Mouse (Mus musculus): ENCODE measurements around the gene Cuedc1.
"Not testable (repeated sequence)": the region's sequence is repeated elsewhere in the genome, so short reads cannot be mapped to it uniquely, and the experiment has no call there.

The Cuedc1 gene

GRCm38 (mm10) chr11:88172601-88173325, 74.9 kb downstream of the Cuedc1 start:
- no peak for DNase-seq

DNA sequence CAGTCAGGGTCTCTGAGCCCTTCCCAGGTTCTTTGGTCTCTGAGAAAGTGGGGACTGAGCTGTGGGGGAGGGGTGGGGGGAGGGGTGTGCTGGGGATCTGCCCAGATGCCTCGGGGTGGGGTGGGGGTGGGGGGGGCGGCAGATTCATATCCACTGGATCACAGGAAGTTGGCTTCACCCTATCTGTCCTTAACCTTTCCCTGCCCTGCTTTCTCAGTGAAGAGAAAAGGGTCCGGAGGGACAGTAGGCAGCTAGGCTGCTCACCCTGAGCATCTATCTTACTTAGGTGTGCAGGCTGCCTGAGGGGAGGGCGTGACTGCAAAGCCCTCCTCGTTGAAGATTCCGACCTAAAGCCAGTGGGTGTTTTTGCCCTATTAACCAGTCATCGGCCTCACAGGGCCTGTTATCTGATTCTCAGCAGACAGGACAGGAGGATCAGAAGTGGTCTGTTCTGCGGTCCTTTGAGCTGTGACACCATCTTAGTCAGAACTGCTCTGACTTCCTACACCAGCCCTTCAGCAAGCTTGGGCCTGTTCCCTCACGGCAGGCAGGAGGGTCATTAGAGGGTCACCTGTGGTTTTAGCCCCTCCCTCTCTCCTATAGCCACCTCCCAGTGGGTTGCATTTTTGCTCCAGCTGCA, 75.6 kb downstream of the Cuedc1 start:
- no peak for DNase-seq

- no peak for DNase-seq
Measured at GRCm38 (mm10) chr11:88180467-88180958, 82.7 kb downstream of the Cuedc1 start.

GRCm38 (mm10) chr11:88180959-88181619, 83.2 kb downstream of the Cuedc1 start:
- DNase-seq, result no peak

- DNase-seq, result no peak
Measured at GRCm38 (mm10) chr11:88184632-88185180, 86.8 kb downstream of the Cuedc1 start.

DNA sequence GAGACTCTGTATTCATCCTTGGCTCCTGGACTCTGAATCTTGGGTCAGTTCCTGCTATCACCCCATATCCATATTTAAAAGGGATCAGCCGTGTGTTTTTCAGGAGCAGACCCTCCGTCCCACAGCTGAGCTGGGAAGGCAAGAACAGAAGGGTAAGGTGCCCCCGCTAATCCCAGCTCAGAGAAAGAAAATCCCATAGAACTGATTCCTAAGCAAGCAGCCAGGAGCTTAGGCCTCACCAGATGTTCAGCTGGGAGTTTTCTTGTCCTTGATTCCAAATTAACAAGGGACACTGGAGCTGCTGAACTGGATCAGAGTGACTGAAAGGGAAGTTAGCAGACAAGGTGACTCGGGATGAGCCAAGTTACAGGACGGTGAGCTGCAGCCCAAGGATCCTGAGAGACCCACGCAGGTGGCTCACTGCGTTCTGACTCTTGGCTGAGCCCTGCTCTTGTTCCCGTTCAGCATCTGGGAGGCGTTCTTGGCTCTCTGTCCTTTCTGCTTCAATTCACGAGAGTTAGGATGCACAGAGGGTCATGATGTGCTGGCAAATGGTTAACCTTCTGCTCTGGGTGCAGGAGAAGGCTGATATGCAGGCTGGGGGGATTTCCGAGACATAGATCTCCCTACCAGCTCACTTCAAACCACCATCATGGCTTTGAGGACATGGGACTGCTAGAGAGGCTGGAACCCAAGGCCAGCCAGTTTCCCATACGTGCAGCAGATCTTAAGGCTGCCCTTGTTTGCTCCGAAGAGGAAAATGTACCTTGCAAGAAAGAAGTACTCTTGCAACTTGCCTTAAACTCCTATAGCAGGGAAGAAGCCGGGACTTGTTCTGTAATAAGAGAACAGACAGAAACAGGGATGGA, 88.5 kb downstream of the Cuedc1 start:
- no peak for DNase-seq

- DNase-seq, result no peak
Measured at GRCm38 (mm10) chr11:88186947-88187243, 89.0 kb downstream of the Cuedc1 start.

DNA sequence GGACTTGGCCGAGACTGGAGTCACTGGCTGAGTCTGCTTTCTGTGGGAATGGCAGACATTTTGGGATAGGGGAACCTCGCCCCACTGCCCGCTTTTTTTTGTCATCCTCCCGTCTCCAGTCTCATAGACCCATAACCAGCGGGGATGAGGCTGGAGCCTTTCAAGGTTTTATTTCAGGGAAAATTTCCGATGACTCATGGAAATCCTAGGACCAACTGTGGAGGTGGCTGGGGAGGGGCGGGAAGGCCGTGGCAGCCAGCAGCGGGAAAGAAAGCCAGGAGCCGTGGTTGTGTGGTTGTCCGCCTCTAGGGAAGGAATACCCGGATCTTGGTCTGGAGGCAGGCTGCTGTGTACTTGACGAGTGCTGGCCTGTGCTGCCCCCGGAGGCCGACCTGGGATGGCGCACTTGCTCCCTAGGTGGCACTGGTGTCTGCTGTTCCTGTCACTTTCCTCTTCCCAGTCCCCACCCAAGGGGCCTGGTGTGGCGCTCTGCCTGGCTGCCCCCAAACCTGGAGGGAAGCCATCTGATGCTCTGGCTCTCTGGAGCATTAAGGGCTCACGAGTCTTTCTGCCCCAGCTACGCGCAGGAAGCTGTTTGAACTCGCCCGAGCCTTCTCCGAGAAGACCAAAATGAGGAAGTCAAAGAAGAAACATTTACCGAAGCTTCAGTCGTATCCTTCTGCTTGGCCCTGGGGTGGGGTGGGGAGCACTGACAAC, 89.7 kb downstream of the Cuedc1 start:
- peak; percentile 83 for DNase-seq

DNA sequence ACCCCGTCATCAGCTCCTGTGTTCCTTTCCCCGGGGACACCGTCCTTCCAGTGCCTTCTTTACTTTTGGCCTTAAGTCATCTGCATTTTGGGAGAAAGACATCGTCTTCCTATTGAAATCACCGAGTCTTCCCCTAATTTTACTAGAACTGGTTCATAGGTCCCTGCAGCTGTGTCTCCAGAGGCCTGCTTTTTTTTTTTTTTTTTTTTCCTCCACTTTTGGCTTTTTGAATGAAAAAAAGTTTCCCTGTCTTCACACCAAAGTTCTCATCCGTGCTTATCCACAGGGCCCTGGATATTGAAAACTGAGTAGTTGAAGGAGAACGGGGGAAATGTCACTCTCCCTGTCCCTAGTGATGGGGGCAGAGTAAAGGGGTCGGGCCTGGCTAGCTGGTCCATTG, 90.4 kb downstream of the Cuedc1 start:
- no peak for DNase-seq

DNA sequence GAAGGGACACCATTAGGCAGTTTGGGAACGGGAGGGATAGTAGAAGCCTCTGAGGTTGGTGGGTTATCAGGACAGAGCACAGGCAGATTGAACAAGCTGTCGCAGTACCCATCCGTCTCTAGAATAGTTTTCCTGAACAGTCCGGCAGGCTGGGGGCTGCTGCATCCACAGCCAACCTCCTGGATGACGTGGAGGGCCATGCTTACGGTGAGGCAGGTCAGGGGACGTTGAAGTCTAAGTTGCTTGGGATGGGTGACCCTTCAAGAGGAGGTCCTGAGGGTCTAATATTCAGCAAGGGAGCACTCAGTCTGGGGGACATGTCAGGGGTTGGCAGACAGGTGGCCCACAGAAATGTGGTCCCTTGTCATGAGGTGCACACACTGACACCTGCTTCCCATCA, 90.8 kb downstream of the Cuedc1 start:
- no peak for DNase-seq

GRCm38 (mm10) chr11:88192595-88192994, 94.7 kb downstream of the Cuedc1 start:
- peak; percentile 70 for DNase-seq

- DNase-seq, result peak; percentile 28
Measured at GRCm38 (mm10) chr11:88193098-88193823, 95.4 kb downstream of the Cuedc1 start.

- DNase-seq, result peak; percentile 48
Measured at GRCm38 (mm10) chr11:88193824-88194696, 96.2 kb downstream of the Cuedc1 start.

- DNase-seq, result not testable (repeated sequence)
Measured at GRCm38 (mm10) chr11:88195699-88196098, 97.8 kb downstream of the Cuedc1 start.

DNA sequence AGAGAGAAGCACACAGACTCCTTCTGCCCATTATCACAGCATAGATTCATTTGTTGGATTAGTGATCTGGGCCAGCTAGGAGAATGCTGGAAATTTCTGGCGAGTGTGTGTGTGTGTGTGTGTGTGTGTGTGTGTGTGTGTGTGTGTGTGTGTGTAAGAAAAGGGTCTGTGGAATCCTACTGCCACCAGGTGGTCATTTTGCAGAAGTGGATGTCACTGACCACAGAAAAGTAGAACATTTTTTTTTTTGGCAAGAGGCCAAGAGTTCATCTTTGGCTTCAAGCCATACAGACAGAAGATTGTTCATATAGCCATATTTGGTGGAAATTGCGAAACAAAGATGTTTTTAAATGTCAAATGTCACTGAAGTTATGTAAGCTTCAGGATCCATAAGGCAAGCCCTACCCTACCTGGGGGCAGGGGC, 99.3 kb downstream of the Cuedc1 start:
- no peak for DNase-seq

DNA sequence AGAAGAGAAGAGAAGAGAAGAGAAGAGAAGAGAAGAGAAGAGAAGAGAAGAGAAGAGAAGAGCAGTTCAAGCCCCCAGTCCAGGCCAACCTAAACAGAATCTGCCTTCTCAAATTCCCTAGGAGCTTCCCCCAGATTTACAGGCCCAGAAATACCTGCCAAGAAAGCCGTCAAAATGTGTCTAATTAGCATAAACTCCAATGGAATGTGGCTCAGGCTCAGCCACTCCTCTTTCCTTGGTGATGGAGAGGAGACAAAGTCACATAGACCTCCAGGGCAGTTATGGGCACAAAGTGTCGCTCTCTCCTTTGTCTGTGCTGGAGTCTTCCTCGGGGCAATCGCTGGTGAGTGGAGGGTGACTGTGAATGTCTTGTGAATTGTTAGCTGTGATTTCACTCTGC, 100.4 kb downstream of the Cuedc1 start:
- no peak for DNase-seq

GRCm38 (mm10) chr11:88201172-88201571, 103.3 kb downstream of the Cuedc1 start:
- no peak for DNase-seq

GRCm38 (mm10) chr11:88202077-88202476, 104.2 kb downstream of the Cuedc1 start:
- no peak for DNase-seq

GRCm38 (mm10) chr11:88203712-88204532, 106.1 kb downstream of the Cuedc1 start, which contains the start of gene Mrps23:
Gene Mrps23 (plus strand): TSS chr11:88204388.
- DNase-seq, result peak; percentile 93

All from thymus, postnatal 14 days (tissue).